Mouse (Mus musculus) frontal cortex, postnatal 25 days (tissue): ENCODE measurements at regions not wholly inside any gene's neighbourhood (a gene's known extent, or its start where the extent isn't known, plus 50 kb on each side); places are given as distances from the start of the nearest gene placed in this dataset.

ENCODE experiments used
- DNase-seq, 2 experiments: peaks; one replicate each; pipeline ENCODE4 v3.0.0; 2022; ENCODE audit warnings: low spot score in 2 of 2

- no peak for DNase-seq
Observed at GRCm38 (mm10) chr16:29865075-29865740, 199.0 kb upstream of the Hes1 start.

GRCm38 (mm10) chr16:29871395-29871794 lies 192.8 kb upstream of the Hes1 start:
- DNase-seq: no peak

- DNase-seq: no peak
Observed at GRCm38 (mm10) chr16:29876196-29876595, 188.0 kb upstream of the Hes1 start.

- no peak for DNase-seq
Observed at GRCm38 (mm10) chr16:29877372-29878123, 186.6 kb upstream of the Hes1 start.

- DNase-seq: no peak
Observed at GRCm38 (mm10) chr16:29879665-29880064, 184.5 kb upstream of the Hes1 start.

- no peak for DNase-seq
Observed at GRCm38 (mm10) chr16:29881497-29881896, 182.7 kb upstream of the Hes1 start.

GRCm38 (mm10) chr16:29882226-29882972 lies 181.8 kb upstream of the Hes1 start:
- DNase-seq: no peak

- DNase-seq: no peak
Observed at GRCm38 (mm10) chr16:29883252-29883992, 180.8 kb upstream of the Hes1 start.

GRCm38 (mm10) chr16:29884899-29885298 lies 179.3 kb upstream of the Hes1 start:
- no peak for DNase-seq

- DNase-seq: no peak
Observed at GRCm38 (mm10) chr16:29886755-29887154, 177.4 kb upstream of the Hes1 start.

GRCm38 (mm10) chr16:29889346-29889745 lies 174.8 kb upstream of the Hes1 start:
- DNase-seq: no peak

- no peak for DNase-seq
Observed at GRCm38 (mm10) chr16:29891472-29891871, 172.7 kb upstream of the Hes1 start.

- DNase-seq: no peak
Observed at GRCm38 (mm10) chr16:29893871-29894828, 170.0 kb upstream of the Hes1 start.

GRCm38 (mm10) chr16:29896393-29896792 lies 167.8 kb upstream of the Hes1 start:
- no peak for DNase-seq

GRCm38 (mm10) chr16:29903510-29903909 lies 160.7 kb upstream of the Hes1 start:
- DNase-seq: no peak

GRCm38 (mm10) chr16:29904183-29904775 lies 159.9 kb upstream of the Hes1 start:
- no peak for DNase-seq

- no peak for DNase-seq
Observed at GRCm38 (mm10) chr16:29907331-29907730, 156.9 kb upstream of the Hes1 start.

GRCm38 (mm10) chr16:29908031-29908430 lies 156.2 kb upstream of the Hes1 start:
- no peak for DNase-seq

- DNase-seq: no peak
Observed at GRCm38 (mm10) chr16:29909923-29910465, 154.2 kb upstream of the Hes1 start.

GRCm38 (mm10) chr16:29911164-29911571 lies 153.0 kb upstream of the Hes1 start:
- no peak for DNase-seq
